Comparison of ENCODE assay signal across 22 mouse cellular contexts in genomic region chr1:152578944-152579343, GRCm38 (mm10).
DNase-seq lines count a peak whose midpoint lies in the region; ATAC-seq and TF ChIP-seq lines count a peak whose summit lies in the region.
"Had no signal": no experiment of that assay in that cellular context is flagged by ENCODE, and none has a peak within 500 bp of the region (broad histone marks: within the 10 kb centered on the region; RNA-seq: fewer than 3 reads in every experiment).

No protein-coding gene starts in this region.

- H3K4me1 ChIP-seq in heart, embryonic 12.5 days (replicated peaks) = peaks cover 82% of the 10 kb centered on the region
- peaks cover 29% of the 10 kb centered on the region for H3K4me1 ChIP-seq in liver, adult 2 months (ENCODE audit: control insufficient read depth, insufficient read depth, low read length)
- H3K4me1 ChIP-seq in liver, postnatal 0 days (ENCODE audit: insufficient read depth) = peaks cover 11% of the 10 kb centered on the region

- no peak for TF ChIP-seq EP300 in liver, postnatal 0 days (IDR thresholded peaks at IDR 0.05; ENCODE audit: low read depth)

- no peak for TF ChIP-seq POLR2A in liver, adult 2 months (IDR thresholded peaks at IDR 0.05; ENCODE audit: extremely low read depth, insufficient read depth, low read length)

- H3K9ac ChIP-seq in heart, embryonic 12.5 days = no peak overlapping the region
- no peak overlapping the region for H3K9ac ChIP-seq in liver, adult 2 months (ENCODE audit: low read depth, low read length)
- no peak overlapping the region for H3K9ac ChIP-seq in liver, postnatal 0 days (replicated peaks)
- H3K9ac ChIP-seq: hindbrain, embryonic 14.5 days; lung, embryonic 14.5 days had no signal

- no peak overlapping the region for H3K4me3 ChIP-seq in heart, embryonic 12.5 days
- H3K4me3 ChIP-seq in liver, adult 2 months (ENCODE audit: insufficient read depth, low read depth, low read length) = no peak overlapping the region
- H3K4me3 ChIP-seq in liver, postnatal 0 days (ENCODE audit: low read depth, low read length) = no peak overlapping the region
- H3K4me3 ChIP-seq: forebrain, embryonic 12.5 days; limb, embryonic 10.5 days had no signal

- H3K27ac ChIP-seq in heart, embryonic 12.5 days (ENCODE audit: poor library complexity, severe bottlenecking) = no peak overlapping the region; the same call in 1 of the 2 replicates
- peak overlapping the region; percentile 38; the same call in 1 of the 2 replicates for H3K27ac ChIP-seq in liver, adult 2 months (replicated peaks; ENCODE audit: insufficient read depth, low read depth, low read length)
- no peak overlapping the region for H3K27ac ChIP-seq in liver, postnatal 0 days (ENCODE audit: low read depth)
- H3K27ac ChIP-seq: forebrain, embryonic 12.5 days; hindbrain, embryonic 14.5 days; limb, embryonic 10.5 days; macrophage had no signal

- H3K27me3 ChIP-seq in heart, embryonic 12.5 days (replicated peaks) = no peaks in the 10 kb centered on the region
- no peaks in the 10 kb centered on the region for H3K27me3 ChIP-seq in liver, adult 2 months (ENCODE audit: control insufficient read depth, insufficient read depth, low read length)
- H3K27me3 ChIP-seq in liver, postnatal 0 days (ENCODE audit: insufficient read depth, low read length) = no peaks in the 10 kb centered on the region

- no peaks in the 10 kb centered on the region for H3K79me2 ChIP-seq in liver, adult 2 months (ENCODE audit: control insufficient read depth, insufficient read depth, low read length)

- peaks cover 5% of the 10 kb centered on the region for H3K36me3 ChIP-seq in heart, embryonic 12.5 days
- H3K36me3 ChIP-seq in liver, adult 2 months (ENCODE audit: control insufficient read depth, insufficient read depth, low read length) = no peaks in the 10 kb centered on the region
- 0 out of 2 replicates have a peak, but pooled peaks cover 2% of the 10 kb centered on the region for H3K36me3 ChIP-seq in liver, postnatal 0 days (replicated peaks; ENCODE audit: insufficient read depth, low read length)
- H3K36me3 ChIP-seq: forebrain, embryonic 12.5 days; G1E; limb, embryonic 10.5 days had no signal

- peak; percentile 96 for DNase-seq in heart, adult 11 months
- no peak for DNase-seq in liver, adult 2 months (ENCODE audit: extremely low read depth, low read depth, low spot score)
- DNase-seq in liver, postnatal 0 days = no peak
- peak; percentile 33 to 39 for DNase-seq in heart, postnatal 14 days
- DNase-seq in kidney, postnatal 36 days = peak; percentile 58 to 61
- no peak for DNase-seq in cerebellum, postnatal 25 days
- DNase-seq: adrenal gland, postnatal 25 days; cerebellum, adult 11-12 months; gastrocnemius, postnatal 25 days; layer of hippocampus, adult 9-11 months; lung, embryonic 14.5 days; right cerebral cortex, postnatal 4 days; thymus, postnatal 25 days had no signal

- no peaks in the 10 kb centered on the region for H3K9me3 ChIP-seq in heart, embryonic 12.5 days (replicated peaks)
- no peaks in the 10 kb centered on the region for H3K9me3 ChIP-seq in liver, postnatal 0 days (ENCODE audit: low read length)
- H3K9me3 ChIP-seq: forebrain, embryonic 12.5 days; limb, embryonic 10.5 days had no signal

- intact Hi-C loops in heart, postnatal 14 days (cut with DNase I) = loop anchor here (5.0 kb wide), 1 partner anchor 33 kb away; no protein-coding TSS in a partner anchor

- no peak overlapping the region for H3K4me2 ChIP-seq in heart, embryonic 12.5 days
- H3K4me2 ChIP-seq in liver, postnatal 0 days (ENCODE audit: low read depth, low read length) = no peak overlapping the region
- H3K4me2 ChIP-seq: forebrain, embryonic 12.5 days; liver, embryonic 11.5 days; lung, embryonic 14.5 days; midbrain, embryonic 11.5 days had no signal

- no peak for TF ChIP-seq CTCF in liver, adult 2 months (IDR thresholded peaks at IDR 0.05; ENCODE audit: low read depth, low read length)
- no peak for TF ChIP-seq CTCF in liver, postnatal 0 days (IDR thresholded peaks at IDR 0.05; ENCODE audit: low read depth)

- ATAC-seq in heart, embryonic 12.5 days (ENCODE audit: insufficient number of reproducible peaks, low FRiP score) = no peak
- no peak for ATAC-seq in liver, postnatal 0 days
- ATAC-seq: activated CD4-positive, CD25-positive, alpha-beta regulatory T cell, adult 4 months had no signal

- 61% methylated on average over 5 of the region's 5 CpGs for WGBS in heart, embryonic 12.5 days
- WGBS in liver, adult 2 months = 76% methylated on average over 5 of the region's 5 CpGs
- 63% methylated on average over 5 of the region's 5 CpGs for WGBS in liver, postnatal 0 days (ENCODE audit: insufficient replicate concordance)

Comparison
In these comparisons a context has a peak if more than half of its experiments do, and no peak if none do; other contexts are left out.
1. DNase-seq: peak in heart, adult 11 months (single experiment), heart, postnatal 14 days (2 of 2) and kidney, postnatal 36 days (2 of 2); none in liver, adult 2 months (single experiment), liver, postnatal 0 days (single experiment) and cerebellum, postnatal 25 days (0 of 2).